Mouse (Mus musculus) CH12.LX (cell line): ENCODE data around the gene Oas2.

ENCODE experiments used
- CTCF ChIP-seq, 2 experiments: IDR thresholded peaks in 1 of 2; conservative IDR thresholded peaks in 1 of 2; 2 replicates each; pipeline ENCODE4 v1.5.1; 2011 to 2012; ENCODE audit warnings: low read depth in 2 of 2, low read length in 2 of 2, improper control_type of control experiment in 1 of 2, inconsistent platforms in 1 of 2, mild to moderate bottlenecking in 1 of 2, moderate library complexity in 1 of 2
- ELF1 ChIP-seq: IDR thresholded peaks from 2 replicates; pipeline ENCODE4 v1.6.1; 2014; ENCODE audit warnings: low read depth, mild to moderate bottlenecking, inconsistent platforms, low read length, improper control_type of control experiment
- EP300 ChIP-seq: IDR thresholded peaks from 2 replicates; pipeline ENCODE4 v1.6.1; 2011; ENCODE audit warnings: low read length, improper control_type of control experiment
- GABPA ChIP-seq: IDR thresholded peaks from 2 replicates; pipeline ENCODE4 v1.6.1; 2012; ENCODE audit warnings: low read depth, low read length, improper control_type of control experiment, inconsistent platforms; ENCODE audit not compliant: insufficient replicate concordance
- MAFK ChIP-seq: IDR thresholded peaks from 2 replicates; pipeline ENCODE4 v1.6.1; 2011; ENCODE audit warnings: low read length, improper control_type of control experiment; ENCODE audit not compliant: insufficient replicate concordance
- MAX ChIP-seq: IDR thresholded peaks from 2 replicates; pipeline ENCODE4 v1.6.1; 2011; ENCODE audit warnings: low read length, improper control_type of control experiment
- POLR2A ChIP-seq: IDR thresholded peaks from 2 replicates; pipeline ENCODE4 v1.6.1; 2011; ENCODE audit warnings: low read depth, mild to moderate bottlenecking, improper control_type of control experiment, low read length
- SMC3 ChIP-seq: IDR thresholded peaks from 2 replicates; pipeline ENCODE4 v1.6.1; 2011; ENCODE audit warnings: low read depth, low read length, improper control_type of control experiment
- TCF12 ChIP-seq: IDR thresholded peaks from 2 replicates; pipeline ENCODE4 v1.6.1; 2014; ENCODE audit warnings: low read depth, mild to moderate bottlenecking, inconsistent platforms, low read length, improper control_type of control experiment
- ZC3H11A ChIP-seq: IDR thresholded peaks from 2 replicates; pipeline ENCODE4 v1.6.1; 2012; ENCODE audit warnings: low read depth, mild to moderate bottlenecking, inconsistent platforms, low read length, improper control_type of control experiment
- ZKSCAN1 ChIP-seq: IDR thresholded peaks from 2 replicates; pipeline ENCODE4 v1.6.1; 2012; ENCODE audit warnings: low read depth, inconsistent platforms, low read length, improper control_type of control experiment, borderline replicate concordance

DNA sequence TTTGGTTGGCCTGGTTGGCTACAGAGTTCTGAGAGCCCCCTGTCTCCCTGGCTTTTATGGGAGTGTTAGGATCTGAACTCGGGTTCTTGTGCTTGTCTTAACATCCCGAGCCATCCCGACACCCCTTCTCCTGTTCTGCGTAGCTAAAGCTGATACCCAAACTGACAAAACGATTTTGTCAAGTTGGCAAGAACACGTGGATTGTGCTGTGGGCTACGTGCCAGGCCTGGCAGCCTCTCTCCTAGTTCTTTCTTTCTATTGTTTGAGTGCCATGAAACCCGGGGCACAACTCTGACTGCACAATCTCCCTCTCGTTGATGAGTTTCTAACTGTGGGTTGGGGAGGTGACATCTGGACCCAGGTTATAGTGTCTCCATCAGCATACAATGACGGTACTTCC lies 20.3 kb downstream of the Oas2 start:
- TF ChIP-seq POLR2A = no peak
- no peak for TF ChIP-seq GABPA
- no peak for TF ChIP-seq MAX
- TF ChIP-seq EP300 = no peak
- no peak for TF ChIP-seq CTCF (conservative IDR thresholded peaks at IDR 0.05 in 1 of 2, IDR thresholded peaks at IDR 0.05 in 1 of 2; ENCODE audit: low read depth in 2 of 2, low read length in 2 of 2)
- no peak for TF ChIP-seq TCF12
- TF ChIP-seq ZKSCAN1 = no peak
- TF ChIP-seq ZC3H11A = no peak
- TF ChIP-seq ELF1 = no peak
- TF ChIP-seq SMC3 = no peak
- no peak for TF ChIP-seq MAFK
